17 mouse cellular contexts compared by ENCODE assay signal in the genomic region with DNA sequence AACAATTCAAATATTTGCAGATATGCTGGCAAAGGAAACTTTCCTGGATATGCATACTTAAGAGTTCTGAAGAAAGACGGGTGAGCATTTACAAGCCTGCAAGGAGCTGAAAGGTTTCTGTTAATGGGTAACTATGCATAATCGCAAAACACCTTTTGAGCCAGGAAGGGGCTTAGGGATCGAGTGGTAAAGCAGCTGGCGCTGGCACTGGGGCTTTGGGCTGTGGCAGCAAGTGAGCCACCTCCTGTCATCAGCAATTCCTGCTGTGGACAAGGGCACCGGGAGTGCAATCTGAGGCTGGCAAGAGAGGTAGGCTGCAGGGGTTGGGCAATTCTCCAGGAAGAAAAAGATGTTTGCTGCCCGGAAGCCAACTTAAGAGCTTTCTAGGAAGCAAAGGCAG. TPM values are rescaled to one million over a fixed set of nuclear protein-coding genes. Genes with fewer than 3 reads are reported as not detected.
DNase-seq lines count a peak whose midpoint lies in the region; ATAC-seq and TF ChIP-seq lines count a peak whose summit lies in the region.
"Had no signal": no experiment of that assay in that cellular context is flagged by ENCODE, and none has a peak within 500 bp of the region (broad histone marks: within the 10 kb centered on the region; RNA-seq: fewer than 3 reads in every experiment).

No protein-coding gene starts in this region.

- H3K27ac ChIP-seq in heart, postnatal 0 days (ENCODE audit: low read depth) = no peak overlapping the region
- no peak overlapping the region for H3K27ac ChIP-seq in intestine, postnatal 0 days (ENCODE audit: low read depth, low read length)
- H3K27ac ChIP-seq: embryonic facial prominence, embryonic 15.5 days; limb, embryonic 10.5 days; liver, embryonic 14.5 days had no signal

- no peak for TF ChIP-seq EP300 in heart, postnatal 0 days (IDR thresholded peaks at IDR 0.05; ENCODE audit: low read depth)

- H3K4me3 ChIP-seq in heart, postnatal 0 days (ENCODE audit: low read depth, low read length) = no peak overlapping the region
- peak overlapping the region; percentile 16; the same call in 1 of the 2 replicates for H3K4me3 ChIP-seq in intestine, postnatal 0 days (ENCODE audit: low read depth, low read length)
- H3K4me3 ChIP-seq: embryonic facial prominence, embryonic 15.5 days; limb, embryonic 10.5 days; myocyte had no signal

- no peak overlapping the region for H3K9ac ChIP-seq in heart, postnatal 0 days (replicated peaks; ENCODE audit: low read depth, low read length)
- H3K9ac ChIP-seq in intestine, postnatal 0 days (ENCODE audit: low read depth, low read length) = no peak overlapping the region
- H3K9ac ChIP-seq: embryonic facial prominence, embryonic 15.5 days; forebrain, postnatal 0 days; liver, embryonic 14.5 days had no signal

- 30% methylated on average over 6 of the region's 6 CpGs for WGBS in heart, postnatal 0 days
- 32% methylated on average over 6 of the region's 6 CpGs for WGBS in intestine, postnatal 0 days

- TF ChIP-seq CTCF in heart, postnatal 0 days (IDR thresholded peaks at IDR 0.05; ENCODE audit: low read depth) = no peak
- TF ChIP-seq CTCF in intestine, postnatal 0 days (IDR thresholded peaks at IDR 0.05; ENCODE audit: low read depth) = no peak

- peaks cover 19% of the 10 kb centered on the region; the same call in 1 of the 2 replicates for H3K4me1 ChIP-seq in heart, postnatal 0 days (ENCODE audit: control insufficient read depth, insufficient read depth)
- H3K4me1 ChIP-seq in intestine, postnatal 0 days (replicated peaks; ENCODE audit: control insufficient read depth, insufficient read depth, low read length) = 0 out of 2 replicates have a peak, but pooled peaks cover 2% of the 10 kb centered on the region

- peak; percentile 69 for ATAC-seq in heart, postnatal 0 days (ENCODE audit: insufficient read depth, low read depth)
- no peak for ATAC-seq in intestine, postnatal 0 days
- ATAC-seq in CD4-positive, CD25-positive, alpha-beta regulatory T cell, adult 4 months = no peak
- ATAC-seq: activated CD4-positive, CD25-positive, alpha-beta regulatory T cell, adult 4 months; forebrain, postnatal 0 days had no signal

- DNase-seq in heart, postnatal 0 days (ENCODE audit: low spot score) = peak; percentile 45
- no peak for DNase-seq in heart, adult 9 months (ENCODE audit: low spot score in 2 of 2)
- peak; percentile 40 for DNase-seq in adipocyte (ENCODE audit: low spot score)
- peak; percentile 40 to 70 for DNase-seq in kidney, postnatal 25 days
- DNase-seq in thymus, postnatal 25 days = no peak
- DNase-seq: cerebellum, adult 18-20 months; forebrain, postnatal 0 days; gastrocnemius, postnatal 10 days; layer of hippocampus, postnatal 36 days; right cerebral cortex, adult 18-20 months had no signal

- no peaks in the 10 kb centered on the region for H3K9me3 ChIP-seq in heart, postnatal 0 days (replicated peaks; ENCODE audit: control insufficient read depth, low read length)
- H3K9me3 ChIP-seq in intestine, postnatal 0 days (ENCODE audit: control insufficient read depth) = no peaks in the 10 kb centered on the region
- H3K9me3 ChIP-seq: embryonic facial prominence, embryonic 15.5 days; limb, embryonic 10.5 days had no signal

- H3K36me3 ChIP-seq in heart, postnatal 0 days (replicated peaks; ENCODE audit: control insufficient read depth, insufficient read depth, low read length) = no peaks in the 10 kb centered on the region
- no peaks in the 10 kb centered on the region for H3K36me3 ChIP-seq in intestine, postnatal 0 days (ENCODE audit: control insufficient read depth, insufficient read depth)
- H3K36me3 ChIP-seq: embryonic facial prominence, embryonic 15.5 days; limb, embryonic 10.5 days had no signal

- no peak overlapping the region for H3K4me2 ChIP-seq in heart, postnatal 0 days (ENCODE audit: low read depth, low read length)
- peak overlapping the region; percentile 56 for H3K4me2 ChIP-seq in intestine, postnatal 0 days (replicated peaks; ENCODE audit: low read depth)
- H3K4me2 ChIP-seq: embryonic facial prominence, embryonic 15.5 days had no signal

- H3K27me3 ChIP-seq in heart, postnatal 0 days (ENCODE audit: control insufficient read depth, insufficient read depth, low read length) = no peaks in the 10 kb centered on the region
- no peaks in the 10 kb centered on the region for H3K27me3 ChIP-seq in intestine, postnatal 0 days (replicated peaks; ENCODE audit: control insufficient read depth, insufficient read depth, low read length)
- H3K27me3 ChIP-seq: embryonic facial prominence, embryonic 15.5 days had no signal

RNA-seq across cellular contexts. Expression of gene Nav1, which starts 49.1 kb away (rescaled TPM):
- total RNA-seq in heart, postnatal 0 days (2014; rRNA removed; ENCODE audit: low replicate concordance) = 14.1 and 29.9 TPM in 2 replicates
- 9.2 and 10.3 TPM in 2 replicates for polyA plus RNA-seq in heart, postnatal 0 days (2015; fragmentation: Nextera tagmentation; extraction: Ambion mirVana)
- polyA plus RNA-seq in intestine, postnatal 0 days (2015; fragmentation: Nextera tagmentation; extraction: Ambion mirVana) = 3.4 and 5.4 TPM in 2 replicates
- polyA plus RNA-seq in CD4-positive, CD25-positive, alpha-beta regulatory T cell, adult 4 months (2017; shearing (Covaris generic)) = under 1 TPM; 0.29 to 0.98 TPM

Comparison
In these comparisons a context has a peak if more than half of its experiments do, and no peak if none do; other contexts are left out.
1. DNase-seq: peak in heart, postnatal 0 days (single experiment), adipocyte (single experiment) and kidney, postnatal 25 days (2 of 2); none in heart, adult 9 months (0 of 2) and thymus, postnatal 25 days (single experiment).